Mouse (Mus musculus) forebrain, embryonic 14.5 days (tissue): Measurements from ENCODE around the gene Wwtr1. TPM values are rescaled to one million over a fixed set of nuclear protein-coding genes. Genes with fewer than 3 reads are reported as not detected.

Experiments used
- ATAC-seq: fragments of 200-750 bp; cut with Nextera tagmentation; 2 replicates; pipeline ENCODE4 v1.8.0; 2017; ENCODE audit warnings: mild to moderate bottlenecking, moderate library complexity
- DNase-seq: peaks from one replicate; pipeline ENCODE4 v3.0.0-alpha.2; 2015; ENCODE audit warnings: low spot score
- H3K27ac ChIP-seq: fragments of 300-500 bp; sonication (generic); 2 replicates; pipeline ENCODE4 v1.5.1; 2014; ENCODE audit warnings: low read depth, mild to moderate bottlenecking, control low read depth, low read length, moderate library complexity
- H3K27me3 ChIP-seq: fragments of 300-500 bp; sonication (generic); replicated peaks from 2 replicates; pipeline ENCODE4 v1.6.1; 2014; ENCODE audit warnings: low read length, control low read depth, mixed read lengths; ENCODE audit not compliant: control insufficient read depth, insufficient read depth
- H3K36me3 ChIP-seq: fragments of 300-500 bp; sonication (generic); 2 replicates; pipeline ENCODE4 v1.6.1; 2014; ENCODE audit warnings: low read length, control low read depth; ENCODE audit not compliant: control insufficient read depth, insufficient read depth
- H3K4me1 ChIP-seq: fragments of 300-500 bp; sonication (generic); 2 replicates; pipeline ENCODE4 v1.6.1; 2014; ENCODE audit warnings: antibody characterized with exemption, low read length, control low read depth; ENCODE audit not compliant: control insufficient read depth, insufficient read depth
- H3K4me2 ChIP-seq: fragments of 300-500 bp; sonication (generic); 2 replicates; pipeline ENCODE4 v1.6.1; 2014; ENCODE audit warnings: mild to moderate bottlenecking, control low read depth, low read length
- H3K4me3 ChIP-seq: fragments of 300-500 bp; sonication (generic); 2 replicates; pipeline ENCODE4 v1.5.1; 2014; ENCODE audit warnings: low read depth, low read length, control low read depth
- H3K9ac ChIP-seq: fragments of 300-500 bp; sonication (generic); 2 replicates; pipeline ENCODE4 v1.6.1; 2014; ENCODE audit warnings: mild to moderate bottlenecking, low read length, control low read depth, moderate library complexity
- H3K9me3 ChIP-seq: fragments of 300-500 bp; sonication (generic); replicated peaks from 2 replicates; pipeline ENCODE4 v1.6.1; 2016; ENCODE audit warnings: low read length, control low read depth, mixed read lengths; ENCODE audit not compliant: control insufficient read depth
- whole genome bisulfite sequencing: fragments of 180-500 bp; shearing (Covaris S2); extraction: QIAGEN DNeasy Blood & Tissue Kit; methylation state at CpG from one replicate; pipeline ENCODE4 v1.1.7; 2014; 5-methylcytosine and 5-hydroxymethylcytosine counted together
- polyA plus RNA-seq: library from polyadenylated mRNA; unstranded; fragments of >200 nt; fragmentation: Nextera tagmentation; extraction: Ambion mirVana; gene quantifications from 2 replicates; pipeline ENCODE4 v1.2.1, GENCODE M21; 2014

Wwtr1 gene
- polyA plus RNA-seq, 1 experiment from 2014 or later = 12.8 TPM

GRCm38 (mm10) chr3:57566655-57567054 is 9.1 kb downstream of the Wwtr1 start:
- ATAC-seq = no peak
- H3K36me3 ChIP-seq = 0 out of 2 replicates have a peak, but pooled peaks cover 3% of the 10 kb centered on the region
- no peak overlapping the region for H3K4me3 ChIP-seq
- H3K9ac ChIP-seq = no peak overlapping the region
- DNase-seq = no peak
- no peak overlapping the region for H3K4me2 ChIP-seq
- H3K27me3 ChIP-seq = no peaks in the 10 kb centered on the region
- no peak overlapping the region for H3K27ac ChIP-seq
- 82% methylated on average over 5 of the region's 5 CpGs for WGBS
- H3K9me3 ChIP-seq = no peaks in the 10 kb centered on the region
- H3K4me1 ChIP-seq = no peaks in the 10 kb centered on the region

GRCm38 (mm10) chr3:57563627-57564026 is 12.1 kb downstream of the Wwtr1 start:
- Histone ChIP-seq H3K9ac (no peak overlapping the region), H3K27me3 (no peaks in the 10 kb centered on the region), H3K4me3 (no peak overlapping the region), H3K27ac (no peak overlapping the region), H3K9me3 (no peaks in the 10 kb centered on the region), H3K36me3 (no peaks in the 10 kb centered on the region), H3K4me1 (no peaks in the 10 kb centered on the region), H3K4me2 (no peak overlapping the region)
- 93% methylated on average over 5 of the region's 5 CpGs for WGBS
- no peak for DNase-seq
- ATAC-seq = no peak

GRCm38 (mm10) chr3:57562996-57563506 is 12.7 kb downstream of the Wwtr1 start:
- H3K27me3 ChIP-seq = no peaks in the 10 kb centered on the region
- no peak overlapping the region for H3K9ac ChIP-seq
- H3K4me1 ChIP-seq = no peaks in the 10 kb centered on the region
- no peaks in the 10 kb centered on the region for H3K36me3 ChIP-seq
- no peak overlapping the region for H3K27ac ChIP-seq
- H3K4me2 ChIP-seq = no peak overlapping the region
- H3K4me3 ChIP-seq = no peak overlapping the region
- no peak for ATAC-seq
- no peaks in the 10 kb centered on the region for H3K9me3 ChIP-seq
- WGBS = 68% methylated on average over 6 of the region's 6 CpGs
- peak; percentile 16 for DNase-seq

- Histone ChIP-seq H3K9ac (no peak overlapping the region), H3K36me3 (no peaks in the 10 kb centered on the region), H3K4me3 (no peak overlapping the region), H3K27me3 (no peaks in the 10 kb centered on the region), H3K4me1 (no peaks in the 10 kb centered on the region), H3K9me3 (no peaks in the 10 kb centered on the region), H3K4me2 (no peak overlapping the region), H3K27ac (no peak overlapping the region)
- ATAC-seq (no peak), DNase-seq (no peak)
- 94% methylated on average over 6 of the region's 6 CpGs for WGBS
Observed at GRCm38 (mm10) chr3:57558761-57559160, 16.9 kb downstream of the Wwtr1 start.

GRCm38 (mm10) chr3:57557408-57557807 is 18.3 kb downstream of the Wwtr1 start:
- no peak overlapping the region for H3K4me2 ChIP-seq
- H3K27me3 ChIP-seq = no peaks in the 10 kb centered on the region
- H3K4me1 ChIP-seq = no peaks in the 10 kb centered on the region
- 92% methylated on average over 4 of the region's 4 CpGs for WGBS
- H3K9me3 ChIP-seq = no peaks in the 10 kb centered on the region
- no peaks in the 10 kb centered on the region for H3K36me3 ChIP-seq
- ATAC-seq (no peak), DNase-seq (no peak)
- H3K4me3 ChIP-seq = no peak overlapping the region
- no peak overlapping the region for H3K27ac ChIP-seq
- H3K9ac ChIP-seq = no peak overlapping the region

- no peak for DNase-seq
- Histone ChIP-seq H3K36me3 (no peaks in the 10 kb centered on the region), H3K9me3 (no peaks in the 10 kb centered on the region), H3K27ac (no peak overlapping the region), H3K4me2 (no peak overlapping the region), H3K27me3 (no peaks in the 10 kb centered on the region), H3K4me3 (no peak overlapping the region), H3K9ac (no peak overlapping the region), H3K4me1 (no peaks in the 10 kb centered on the region)
- 69% methylated on average over 3 of the region's 3 CpGs for WGBS
- ATAC-seq = no peak
Observed at GRCm38 (mm10) chr3:57555560-57555959, 20.1 kb downstream of the Wwtr1 start.

GRCm38 (mm10) chr3:57554890-57555239 is 20.8 kb downstream of the Wwtr1 start:
- H3K27ac ChIP-seq = no peak overlapping the region
- no peak overlapping the region for H3K4me2 ChIP-seq
- no peak overlapping the region for H3K4me3 ChIP-seq
- H3K4me1 ChIP-seq = no peaks in the 10 kb centered on the region
- H3K27me3 ChIP-seq = no peaks in the 10 kb centered on the region
- DNase-seq = no peak
- ATAC-seq = no peak
- WGBS = 93% methylated on average over 3 of the region's 3 CpGs
- H3K9ac ChIP-seq = no peak overlapping the region
- no peaks in the 10 kb centered on the region for H3K36me3 ChIP-seq
- H3K9me3 ChIP-seq = no peaks in the 10 kb centered on the region

GRCm38 (mm10) chr3:57554124-57554889 is 21.4 kb downstream of the Wwtr1 start:
- DNase-seq (no peak), ATAC-seq (no peak)
- H3K27me3 ChIP-seq = no peaks in the 10 kb centered on the region
- no peaks in the 10 kb centered on the region for H3K9me3 ChIP-seq
- H3K27ac ChIP-seq = no peak overlapping the region
- WGBS = 89% methylated on average over 10 of the region's 10 CpGs
- no peaks in the 10 kb centered on the region for H3K4me1 ChIP-seq
- no peak overlapping the region for H3K9ac ChIP-seq
- H3K36me3 ChIP-seq = no peaks in the 10 kb centered on the region
- H3K4me3 ChIP-seq = no peak overlapping the region
- no peak overlapping the region for H3K4me2 ChIP-seq

- Histone ChIP-seq H3K27ac (no peak overlapping the region), H3K36me3 (no peaks in the 10 kb centered on the region), H3K27me3 (no peaks in the 10 kb centered on the region), H3K4me2 (no peak overlapping the region), H3K9ac (no peak overlapping the region), H3K9me3 (no peaks in the 10 kb centered on the region), H3K4me3 (no peak overlapping the region), H3K4me1 (no peaks in the 10 kb centered on the region)
- 94% methylated on average over 5 of the region's 5 CpGs for WGBS
- no peak for DNase-seq
- no peak for ATAC-seq
Observed at GRCm38 (mm10) chr3:57553108-57553507, 22.6 kb downstream of the Wwtr1 start.
